Mouse (Mus musculus): ENCODE measurements around the gene Cyp1a2.

GRCm38 (mm10) chr9:57724701-57725100, 41.2 kb upstream of the Cyp1a2 start:
- TF ChIP-seq ZNF384 (IDR thresholded peaks at IDR 0.05; ENCODE audit: low read depth, low read length) (no peak), ZC3H11A (IDR thresholded peaks at IDR 0.05; ENCODE audit: borderline replicate concordance, low read depth, low read length) (no peak), HCFC1 (IDR thresholded peaks at IDR 0.05; ENCODE audit: borderline replicate concordance, insufficient read depth, low read length) (no peak), MAFK (IDR thresholded peaks at IDR 0.05; ENCODE audit: insufficient read depth, low read depth, low read length) (no peak)
